Mouse (Mus musculus) midbrain, embryonic 16.5 days (tissue): ENCODE data around the gene Foxr1. TPM values are rescaled to one million over a fixed set of nuclear protein-coding genes. Genes with fewer than 3 reads are reported as not detected.
"Not testable (repeated sequence)": the region's sequence is repeated elsewhere in the genome, so short reads cannot be mapped to it uniquely, and the experiment has no call there.

Source experiments
- ATAC-seq: fragments of 200-750 bp; cut with Nextera tagmentation; 2 replicates; pipeline ENCODE4 v1.8.0; 2017; ENCODE audit warnings: moderate TSS enrichment
- H3K27ac ChIP-seq: fragments of 300-500 bp; sonication (generic); 2 replicates; pipeline ENCODE4 v1.5.1; 2014; ENCODE audit warnings: mild to moderate bottlenecking, low read length, mixed read lengths
- H3K27me3 ChIP-seq: fragments of 300-500 bp; sonication (generic); 2 replicates; pipeline ENCODE4 v1.6.1; 2014; ENCODE audit warnings: low read depth, low read length, mixed read lengths; ENCODE audit not compliant: control insufficient read depth, insufficient read depth
- H3K36me3 ChIP-seq: fragments of 300-500 bp; sonication (generic); 2 replicates; pipeline ENCODE4 v1.6.1; 2014; ENCODE audit warnings: mild to moderate bottlenecking, low read length, moderate library complexity, mixed read lengths; ENCODE audit not compliant: control insufficient read depth, insufficient read depth
- H3K4me1 ChIP-seq: fragments of 300-500 bp; sonication (generic); 2 replicates; pipeline ENCODE4 v1.6.1; 2014; ENCODE audit warnings: mild to moderate bottlenecking, low read length, mixed read lengths; ENCODE audit not compliant: control insufficient read depth, insufficient read depth
- H3K4me2 ChIP-seq: fragments of 300-500 bp; sonication (generic); 2 replicates; pipeline ENCODE4 v1.6.1; 2014; ENCODE audit warnings: mild to moderate bottlenecking, low read length, mixed read lengths
- H3K4me3 ChIP-seq: fragments of 300-500 bp; sonication (generic); 2 replicates; pipeline ENCODE4 v1.5.1; 2014; ENCODE audit warnings: low read depth, mild to moderate bottlenecking, low read length, moderate library complexity, mixed read lengths
- H3K9ac ChIP-seq: fragments of 300-500 bp; sonication (generic); 2 replicates; pipeline ENCODE4 v1.6.1; 2014; ENCODE audit warnings: low read depth, low read length, mixed read lengths
- H3K9me3 ChIP-seq: fragments of 300-500 bp; sonication (generic); replicated peaks from 2 replicates; pipeline ENCODE4 v1.6.1; 2014; ENCODE audit warnings: mild to moderate bottlenecking, low read length, mixed read lengths; ENCODE audit not compliant: control insufficient read depth, poor library complexity, severe bottlenecking
- WGBS: fragments of 180-500 bp; shearing (Covaris S2); extraction: QIAGEN DNeasy Blood & Tissue Kit; methylation state at CpG from one replicate; pipeline ENCODE4 v1.1.7; 2014; 5-methylcytosine and 5-hydroxymethylcytosine counted together
- polyA plus RNA-seq: library from polyadenylated mRNA; unstranded; fragments of >200 nt; fragmentation: Nextera tagmentation; extraction: Ambion mirVana; gene quantifications from 2 replicates; pipeline ENCODE4 v1.2.1, GENCODE M21; 2015

The Foxr1 gene
- polyA plus RNA-seq, 1 experiment from 2014 or later: not detected

- WGBS: 88% methylated on average over 4 of the region's 4 CpGs
- no peak overlapping the region for H3K4me2 ChIP-seq
- ATAC-seq: no peak
Observed at GRCm38 (mm10) chr9:44423576-44423975, 17.4 kb downstream of the Foxr1 start.

GRCm38 (mm10) chr9:44420280-44420898 is 20.5 kb downstream of the Foxr1 start:
- Histone ChIP-seq H3K9ac (no peak overlapping the region), H3K27ac (no peak overlapping the region), H3K4me2 (no peak overlapping the region), H3K27me3 (no peaks in the 10 kb centered on the region), H3K4me3 (no peak overlapping the region), H3K36me3 (no peaks in the 10 kb centered on the region), H3K4me1 (peaks cover 19% of the 10 kb centered on the region), H3K9me3 (no peaks in the 10 kb centered on the region)
- no peak for ATAC-seq
- WGBS: 89% methylated on average over 5 of the region's 5 CpGs

More at GRCm38 (mm10) chr9:44423576-44423975, 17.4 kb downstream of the Foxr1 start:
- H3K36me3 ChIP-seq: no peaks in the 10 kb centered on the region
- no peak overlapping the region for H3K4me3 ChIP-seq
- no peak overlapping the region for H3K9ac ChIP-seq
- H3K27ac ChIP-seq: no peak overlapping the region
- peaks cover 2% of the 10 kb centered on the region; the same call in 1 of the 2 replicates for H3K4me1 ChIP-seq
- no peaks in the 10 kb centered on the region for H3K9me3 ChIP-seq
- no peaks in the 10 kb centered on the region for H3K27me3 ChIP-seq

GRCm38 (mm10) chr9:44419730-44420129 is 21.2 kb downstream of the Foxr1 start:
- not testable (repeated sequence) for ATAC-seq, H3K4me3 ChIP-seq, H3K9me3 ChIP-seq, H3K27ac ChIP-seq, H3K36me3 ChIP-seq, H3K9ac ChIP-seq, H3K4me2 ChIP-seq, H3K27me3 ChIP-seq
- WGBS: 97% methylated on average over 9 of the region's 9 CpGs
- H3K4me1 ChIP-seq: peaks cover 19% of the 10 kb centered on the region

- ATAC-seq: no peak
- Histone ChIP-seq H3K36me3 (no peaks in the 10 kb centered on the region), H3K27me3 (no peaks in the 10 kb centered on the region), H3K4me3 (peak within 1 kb of the TSS; percentile 84), H3K4me1 (peaks cover 19% of the 10 kb centered on the region), H3K9me3 (no peaks in the 10 kb centered on the region), H3K4me2 (peak within 1 kb of the TSS; percentile 89), H3K27ac (peak within 1 kb of the TSS; percentile 71), H3K9ac (peak within 1 kb of the TSS; percentile 97)
- WGBS: 76% methylated on average over 14 of the region's 14 CpGs
Observed at GRCm38 (mm10) chr9:44418519-44419385, 22.2 kb downstream of the Foxr1 start, which contains the start of gene Ccdc84. Gene Ccdc84, minus strand, starts transcription at chr9:44418569.

- ATAC-seq: peak; percentile 92
- H3K9me3 ChIP-seq: no peaks in the 10 kb centered on the region
- H3K27me3 ChIP-seq: no peaks in the 10 kb centered on the region
- H3K4me2 ChIP-seq: peak overlapping the region; percentile 89
- peak overlapping the region; percentile 97 for H3K9ac ChIP-seq
- H3K4me1 ChIP-seq: peaks cover 19% of the 10 kb centered on the region
- H3K4me3 ChIP-seq: peak overlapping the region; percentile 84
- peak overlapping the region; percentile 71 for H3K27ac ChIP-seq
- H3K36me3 ChIP-seq: no peaks in the 10 kb centered on the region
- WGBS: under 1% methylated on average over 38 of the region's 38 CpGs
Observed at GRCm38 (mm10) chr9:44417892-44418363, 23.0 kb downstream of the Foxr1 start.

GRCm38 (mm10) chr9:44417156-44417891 is 23.6 kb downstream of the Foxr1 start:
- Histone ChIP-seq H3K36me3 (0 out of 2 replicates have a peak, but pooled peaks cover 4% of the 10 kb centered on the region), H3K4me1 (peaks cover 19% of the 10 kb centered on the region), H3K4me2 (peak overlapping the region; percentile 89), H3K27me3 (no peaks in the 10 kb centered on the region), H3K9me3 (no peaks in the 10 kb centered on the region), H3K4me3 (peak overlapping the region; percentile 84), H3K9ac (peak overlapping the region; percentile 97), H3K27ac (peak overlapping the region; percentile 71)
- 8% methylated on average over 26 of the region's 26 CpGs for WGBS
- peak; percentile 76 for ATAC-seq

- H3K9me3 ChIP-seq: no peaks in the 10 kb centered on the region
- H3K4me3 ChIP-seq: no peak overlapping the region
- peaks cover 22% of the 10 kb centered on the region for H3K4me1 ChIP-seq
- no peaks in the 10 kb centered on the region for H3K27me3 ChIP-seq
- WGBS: 85% methylated on average over 2 of the region's 2 CpGs
- H3K4me2 ChIP-seq: no peak overlapping the region
- H3K9ac ChIP-seq: no peak overlapping the region
- no peak overlapping the region for H3K27ac ChIP-seq
- ATAC-seq: no peak
- peaks cover 13% of the 10 kb centered on the region; the same call in 1 of the 2 replicates for H3K36me3 ChIP-seq
Observed at GRCm38 (mm10) chr9:44412781-44413180, 28.2 kb downstream of the Foxr1 start.

GRCm38 (mm10) chr9:44412306-44412705 is 28.6 kb downstream of the Foxr1 start:
- H3K9me3 ChIP-seq: no peaks in the 10 kb centered on the region
- 89% methylated on average over 4 of the region's 4 CpGs for WGBS
- H3K4me3 ChIP-seq: no peak overlapping the region
- H3K9ac ChIP-seq: no peak overlapping the region
- ATAC-seq: no peak
- no peaks in the 10 kb centered on the region for H3K27me3 ChIP-seq
- peaks cover 13% of the 10 kb centered on the region; the same call in 1 of the 2 replicates for H3K36me3 ChIP-seq
- peaks cover 20% of the 10 kb centered on the region for H3K4me1 ChIP-seq
- H3K4me2 ChIP-seq: no peak overlapping the region
- no peak overlapping the region for H3K27ac ChIP-seq
